Mouse (Mus musculus) midbrain, embryonic 12.5 days (tissue): ENCODE measurements around the gene Prr9. TPM values are rescaled to one million over a fixed set of nuclear protein-coding genes. Genes with fewer than 3 reads are reported as not detected.
A peak's percentile ranks its signal among the peaks of the same experiment; 100 is the strongest.

Experiments used
- ATAC-seq: fragments of 200-750 bp; cut with Nextera tagmentation; 2 replicates; pipeline ENCODE4 v1.8.0; 2017; ENCODE audit warnings: low read depth, moderate TSS enrichment, moderate library complexity; ENCODE audit not compliant: low FRiP score
- H3K27ac ChIP-seq: fragments of 300-500 bp; sonication (generic); replicated peaks from 2 replicates; pipeline ENCODE4 v1.5.1; 2016; ENCODE audit warnings: mild to moderate bottlenecking
- H3K27me3 ChIP-seq: fragments of 300-500 bp; sonication (generic); 2 replicates; pipeline ENCODE4 v1.6.1; 2016; ENCODE audit warnings: mild to moderate bottlenecking
- H3K36me3 ChIP-seq: fragments of 300-500 bp; sonication (generic); 2 replicates; pipeline ENCODE4 v1.6.1; 2016
- H3K4me1 ChIP-seq: fragments of 300-500 bp; sonication (generic); 2 replicates; pipeline ENCODE4 v1.6.1; 2016
- H3K4me2 ChIP-seq: fragments of 300-500 bp; sonication (generic); replicated peaks from 2 replicates; pipeline ENCODE4 v1.6.1; 2016; ENCODE audit warnings: mild to moderate bottlenecking, moderate library complexity
- H3K4me3 ChIP-seq: fragments of 300-500 bp; sonication (generic); 2 replicates; pipeline ENCODE4 v1.5.1; 2016; ENCODE audit warnings: mild to moderate bottlenecking
- H3K9ac ChIP-seq: fragments of 300-500 bp; sonication (generic); replicated peaks from 2 replicates; pipeline ENCODE4 v1.6.1; 2016; ENCODE audit warnings: mild to moderate bottlenecking, moderate library complexity
- H3K9me3 ChIP-seq: fragments of 300-500 bp; sonication (generic); 2 replicates; pipeline ENCODE4 v1.6.1; 2016; ENCODE audit warnings: mild to moderate bottlenecking
- WGBS: fragments of 180-500 bp; shearing (Covaris S2); methylation state at CpG from one replicate; pipeline ENCODE4 v1.1.7; 2016; 5-methylcytosine and 5-hydroxymethylcytosine counted together
- polyA plus RNA-seq: library from polyadenylated mRNA; unstranded; fragments of >200 nt; fragmentation: Nextera tagmentation; extraction: Ambion mirVana; gene quantifications from 2 replicates; pipeline ENCODE4 v1.2.1, GENCODE M21; 2016

Gene Prr9
- polyA plus RNA-seq: not detected in 2 replicates

DNA sequence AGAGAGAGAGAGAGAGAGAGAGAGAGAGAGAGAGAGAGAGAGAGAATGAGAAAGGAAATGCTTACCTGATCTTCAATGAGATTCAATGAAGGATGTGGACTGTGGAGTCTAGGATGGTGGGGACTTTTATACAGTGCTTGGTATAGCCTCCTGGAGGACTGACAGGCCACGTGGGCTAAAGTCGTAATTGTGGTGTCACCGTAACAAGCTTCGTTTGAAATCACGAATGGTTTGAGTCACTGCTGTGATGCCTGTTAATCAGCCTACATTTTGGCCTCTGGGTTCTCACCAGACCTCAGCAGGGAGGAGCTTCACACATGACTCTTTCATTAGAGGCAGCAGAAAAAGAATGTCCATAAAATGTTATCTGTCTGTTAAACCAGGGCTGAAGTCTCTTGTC is at the start of gene Prr9:
Prr9 (minus strand) TSS at position 101 of the 400 bp plus-strand sequence.
- Histone ChIP-seq H3K4me1 (no peaks in the 10 kb centered on the region), H3K4me2 (no peak within 1 kb of the TSS), H3K9ac (no peak within 1 kb of the TSS), H3K36me3 (no peaks in the 10 kb centered on the region), H3K4me3 (no peak within 1 kb of the TSS), H3K9me3 (no peaks in the 10 kb centered on the region), H3K27me3 (no peaks in the 10 kb centered on the region), H3K27ac (no peak within 1 kb of the TSS)
- no peak for ATAC-seq
- WGBS: 86% methylated on average over 5 of the region's 5 CpGs

DNA sequence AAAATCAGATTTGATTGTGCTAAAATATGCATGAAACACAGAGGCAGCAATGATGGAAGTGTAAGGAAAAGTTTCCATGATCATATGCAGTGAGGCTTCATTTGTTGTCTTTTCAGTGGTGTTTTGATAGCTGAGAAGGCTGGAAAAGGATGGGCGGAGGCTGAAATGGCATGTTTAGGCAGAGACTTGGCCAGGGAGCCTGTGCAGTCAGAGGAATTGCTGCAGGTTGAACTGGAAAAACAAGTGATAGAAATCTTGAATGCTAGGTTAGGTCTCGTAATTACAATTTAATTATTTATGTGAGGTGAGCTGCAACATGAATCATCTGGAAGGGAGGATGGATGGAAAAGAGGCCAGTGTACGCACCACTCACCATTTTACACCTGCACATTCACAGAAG is 46.1 kb upstream of the Prr9 start:
- no peaks in the 10 kb centered on the region for H3K9me3 ChIP-seq
- no peaks in the 10 kb centered on the region for H3K36me3 ChIP-seq
- WGBS: 94% methylated on average over 3 of the region's 3 CpGs
- no peak for ATAC-seq
- H3K4me2 ChIP-seq: no peak overlapping the region
- H3K9ac ChIP-seq: no peak overlapping the region
- no peak overlapping the region for H3K27ac ChIP-seq
- no peaks in the 10 kb centered on the region for H3K27me3 ChIP-seq
- no peak overlapping the region for H3K4me3 ChIP-seq
- H3K4me1 ChIP-seq: no peaks in the 10 kb centered on the region

DNA sequence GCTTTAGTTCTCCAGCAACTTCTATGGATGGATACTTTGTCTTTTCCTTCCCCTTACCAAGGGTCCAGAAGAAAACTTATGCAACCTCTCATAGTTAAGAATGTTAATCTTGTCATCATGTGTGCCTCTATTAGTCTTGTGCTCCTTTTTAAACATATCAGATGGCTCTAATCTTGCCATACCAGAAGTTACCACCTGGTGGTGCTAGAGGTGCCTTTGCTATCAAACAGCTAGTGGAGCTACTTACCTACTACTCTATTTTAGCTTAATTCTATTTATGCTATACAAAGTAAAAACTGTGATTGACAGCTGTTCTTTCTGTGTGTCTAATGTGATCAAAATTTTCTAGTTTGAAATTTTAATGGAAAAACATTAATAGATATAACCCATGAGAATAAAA is 29.6 kb upstream of the Prr9 start:
- H3K4me1 ChIP-seq: no peaks in the 10 kb centered on the region
- H3K9me3 ChIP-seq: no peaks in the 10 kb centered on the region
- H3K36me3 ChIP-seq: no peaks in the 10 kb centered on the region
- H3K4me2 ChIP-seq: no peak overlapping the region
- no peaks in the 10 kb centered on the region for H3K27me3 ChIP-seq
- no peak overlapping the region for H3K27ac ChIP-seq
- no peak for ATAC-seq
- H3K9ac ChIP-seq: no peak overlapping the region
- no peak overlapping the region for H3K4me3 ChIP-seq

DNA sequence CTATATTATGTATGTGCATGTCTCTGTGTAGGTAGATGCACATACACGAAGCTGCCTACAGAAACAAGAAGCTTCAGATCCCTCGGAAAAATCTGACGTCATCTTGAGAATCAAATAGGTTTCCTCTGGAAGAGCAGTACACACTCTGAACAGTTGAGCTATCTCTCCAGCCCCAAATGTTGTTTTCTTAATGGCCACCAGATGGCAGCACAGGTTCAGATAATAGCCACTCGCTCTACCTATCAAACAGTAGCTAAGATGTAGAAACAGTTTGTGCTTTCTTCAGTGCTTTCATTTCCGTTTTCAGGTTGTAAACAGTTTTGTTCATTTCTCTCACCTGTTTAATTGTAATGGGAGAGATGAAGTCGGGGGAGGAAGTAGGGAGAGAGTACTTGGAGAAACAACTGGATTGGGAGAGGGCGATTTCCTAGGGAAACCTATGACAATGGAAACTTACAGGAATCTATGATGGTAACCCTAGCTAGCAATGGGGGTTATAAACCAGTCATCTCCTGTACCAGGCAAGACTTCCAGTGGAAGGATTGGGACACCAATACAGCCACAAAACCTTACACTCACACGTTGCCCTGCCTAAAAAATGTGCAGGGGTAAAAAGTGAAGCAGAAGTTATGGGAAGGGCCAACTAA is 27.0 kb upstream of the Prr9 start:
- H3K4me3 ChIP-seq: no peak overlapping the region
- H3K9me3 ChIP-seq: no peaks in the 10 kb centered on the region
- H3K27me3 ChIP-seq: no peaks in the 10 kb centered on the region
- ATAC-seq: peak; percentile 84
- H3K36me3 ChIP-seq: no peaks in the 10 kb centered on the region
- no peak overlapping the region for H3K9ac ChIP-seq
- H3K27ac ChIP-seq: no peak overlapping the region
- H3K4me2 ChIP-seq: no peak overlapping the region
- no peaks in the 10 kb centered on the region for H3K4me1 ChIP-seq
- 29% methylated on average over 8 of the region's 8 CpGs for WGBS

DNA sequence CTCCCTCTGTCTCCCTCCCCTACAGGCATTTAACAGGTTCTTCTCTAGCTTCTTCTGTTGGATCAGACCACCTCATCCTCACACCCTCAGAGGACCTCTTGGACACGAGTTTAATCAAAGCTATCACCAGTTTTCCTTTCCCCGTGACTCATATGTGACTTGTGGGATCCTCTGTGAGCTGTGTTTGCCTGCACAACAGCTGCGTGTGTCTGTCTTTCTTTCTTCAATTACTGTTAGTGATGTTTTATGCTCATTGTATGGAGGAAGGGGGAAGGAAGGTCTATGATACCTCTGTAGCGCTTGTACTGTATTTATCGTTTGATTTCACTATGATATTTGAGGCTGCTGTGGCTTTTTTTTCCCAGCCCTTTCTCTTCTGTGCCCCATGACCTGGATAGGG is 24.2 kb upstream of the Prr9 start:
- H3K9me3 ChIP-seq: no peaks in the 10 kb centered on the region
- H3K4me3 ChIP-seq: no peak overlapping the region
- H3K4me2 ChIP-seq: no peak overlapping the region
- no peak overlapping the region for H3K27ac ChIP-seq
- 85% methylated on average over 5 of the region's 5 CpGs for WGBS
- no peaks in the 10 kb centered on the region for H3K36me3 ChIP-seq
- H3K27me3 ChIP-seq: no peaks in the 10 kb centered on the region
- ATAC-seq: no peak
- H3K4me1 ChIP-seq: no peaks in the 10 kb centered on the region
- H3K9ac ChIP-seq: no peak overlapping the region

DNA sequence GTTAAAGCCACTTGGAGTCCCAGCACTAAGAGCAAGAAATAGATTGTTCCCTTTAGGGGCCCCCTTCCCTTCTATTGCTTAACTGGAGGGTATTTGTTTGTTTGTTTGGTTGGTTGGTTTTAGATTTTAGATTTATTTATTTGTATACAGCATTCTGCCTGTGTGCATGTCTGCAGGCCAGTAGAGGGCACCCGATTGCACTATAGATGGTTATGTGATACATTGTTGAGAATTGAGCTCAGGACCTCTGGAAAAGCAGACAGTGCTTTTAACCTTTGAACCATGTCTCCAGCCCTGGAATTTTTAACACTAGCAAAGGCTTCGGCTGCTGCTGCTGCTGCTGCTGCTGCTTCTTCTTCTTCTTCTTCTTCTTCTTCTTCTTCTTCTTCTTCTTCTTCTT is 23.7 kb upstream of the Prr9 start:
- ATAC-seq: no peak
- 57% methylated on average over 2 of the region's 2 CpGs for WGBS

DNA sequence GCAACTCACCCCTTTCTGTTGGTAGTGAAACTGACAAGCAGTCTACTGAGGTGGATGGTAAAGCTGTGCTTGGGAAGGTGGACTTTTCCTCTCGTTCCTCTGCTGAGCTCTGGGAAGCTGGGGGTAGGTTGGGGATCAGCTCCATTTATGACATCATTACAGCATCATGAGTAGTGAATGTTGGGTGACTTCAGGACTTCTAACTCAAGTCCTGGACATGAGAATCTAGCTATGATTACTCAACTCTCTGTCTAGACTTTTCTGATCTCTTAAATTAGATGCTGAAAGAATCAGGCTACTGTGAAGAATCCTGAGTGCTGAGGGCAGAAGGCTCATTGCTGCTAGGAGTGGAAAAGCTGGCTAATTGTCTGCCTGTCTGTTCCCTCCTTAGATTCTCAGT is 18.9 kb upstream of the Prr9 start, which contains the start of gene Lelp1:
Lelp1 (minus strand) TSS at position 101 of the 400 bp plus-strand sequence.
- H3K27ac ChIP-seq: no peak within 1 kb of the TSS
- no peak for ATAC-seq
- no peaks in the 10 kb centered on the region for H3K36me3 ChIP-seq
- no peak within 1 kb of the TSS for H3K4me3 ChIP-seq
- WGBS: 64% methylated on average over 1 of the region's 1 CpGs
- no peak within 1 kb of the TSS for H3K9ac ChIP-seq
- H3K4me1 ChIP-seq: no peaks in the 10 kb centered on the region
- H3K9me3 ChIP-seq: no peaks in the 10 kb centered on the region
- H3K27me3 ChIP-seq: no peaks in the 10 kb centered on the region
- H3K4me2 ChIP-seq: no peak within 1 kb of the TSS

More for the DNA sequence above, 23.7 kb upstream of the Prr9 start:
- H3K4me2 ChIP-seq: no peak overlapping the region
- H3K9me3 ChIP-seq: no peaks in the 10 kb centered on the region
- no peaks in the 10 kb centered on the region for H3K27me3 ChIP-seq
- no peaks in the 10 kb centered on the region for H3K36me3 ChIP-seq
- no peak overlapping the region for H3K4me3 ChIP-seq
- H3K27ac ChIP-seq: no peak overlapping the region
- no peak overlapping the region for H3K9ac ChIP-seq
- no peaks in the 10 kb centered on the region for H3K4me1 ChIP-seq

DNA sequence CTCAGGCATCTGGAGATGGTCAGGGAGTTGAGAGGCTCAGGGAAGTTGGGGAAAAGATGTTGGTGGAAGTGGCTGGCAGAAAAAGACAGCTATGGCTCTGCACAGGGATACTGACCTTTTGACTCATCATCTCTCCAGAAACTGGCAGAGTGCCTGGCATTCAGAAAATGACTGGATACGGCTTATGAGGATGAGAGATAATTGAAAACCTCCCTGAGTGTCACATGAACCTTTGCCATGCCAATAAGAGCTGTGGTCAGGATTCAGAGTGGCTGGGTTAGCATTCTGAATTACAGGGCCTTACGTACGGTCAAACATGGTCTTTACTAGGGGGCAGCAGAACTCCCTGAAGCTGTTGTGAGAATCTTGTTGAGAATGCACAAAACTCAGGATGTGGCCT is 2.8 kb downstream of the Prr9 start:
- H3K9ac ChIP-seq: no peak overlapping the region
- 90% methylated on average over 3 of the region's 3 CpGs for WGBS
- no peak overlapping the region for H3K4me3 ChIP-seq
- no peak for ATAC-seq
- H3K27ac ChIP-seq: no peak overlapping the region
- H3K4me1 ChIP-seq: no peaks in the 10 kb centered on the region
- H3K9me3 ChIP-seq: no peaks in the 10 kb centered on the region
- H3K36me3 ChIP-seq: no peaks in the 10 kb centered on the region
- H3K4me2 ChIP-seq: no peak overlapping the region
- no peaks in the 10 kb centered on the region for H3K27me3 ChIP-seq

DNA sequence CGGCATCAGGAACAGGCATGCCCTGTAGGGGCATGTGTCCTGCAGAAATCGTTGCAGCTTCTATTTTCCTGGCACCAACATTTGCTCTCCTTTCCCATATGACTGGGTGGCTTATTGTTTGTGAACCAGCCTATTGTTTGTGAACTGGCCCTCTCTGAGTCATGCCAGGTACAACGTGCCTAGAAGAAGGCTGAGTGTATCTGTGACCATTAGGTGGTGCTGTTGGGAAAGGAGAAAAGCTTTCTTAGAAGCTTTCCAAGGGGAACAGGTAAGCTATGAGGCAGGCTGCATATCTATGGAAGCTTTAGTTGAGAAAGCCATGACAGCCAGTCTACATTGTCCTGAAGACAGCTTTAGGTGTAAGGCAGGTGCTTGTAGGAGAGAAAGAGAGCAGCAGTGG is 5.8 kb downstream of the Prr9 start:
- no peak overlapping the region for H3K4me3 ChIP-seq
- ATAC-seq: no peak; the same call in 1 of the 2 replicates
- H3K27ac ChIP-seq: no peak overlapping the region
- no peak overlapping the region for H3K4me2 ChIP-seq
- WGBS: 36% methylated on average over 3 of the region's 3 CpGs
- H3K4me1 ChIP-seq: no peaks in the 10 kb centered on the region
- H3K9ac ChIP-seq: no peak overlapping the region
- H3K36me3 ChIP-seq: no peaks in the 10 kb centered on the region
- no peaks in the 10 kb centered on the region for H3K9me3 ChIP-seq
- no peaks in the 10 kb centered on the region for H3K27me3 ChIP-seq

DNA sequence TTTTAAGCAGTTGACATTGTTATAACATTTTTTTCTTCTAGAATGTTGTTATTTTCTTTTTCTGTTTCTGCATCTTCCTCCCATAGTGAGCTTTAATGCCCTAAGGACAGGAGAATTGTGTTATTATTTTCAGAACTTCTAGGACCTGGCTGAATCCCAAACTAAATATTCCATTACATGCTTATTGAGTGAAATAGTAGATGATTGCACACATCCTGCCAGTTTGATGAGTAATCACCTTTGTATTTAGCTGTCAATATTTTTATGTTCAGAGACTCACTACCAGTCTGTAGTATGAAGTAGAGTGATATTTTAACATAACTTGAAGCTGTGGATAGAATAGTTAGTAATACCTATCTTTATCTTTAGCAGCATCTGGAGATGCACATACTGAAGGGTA is 12.2 kb downstream of the Prr9 start:
- ATAC-seq: no peak

DNA sequence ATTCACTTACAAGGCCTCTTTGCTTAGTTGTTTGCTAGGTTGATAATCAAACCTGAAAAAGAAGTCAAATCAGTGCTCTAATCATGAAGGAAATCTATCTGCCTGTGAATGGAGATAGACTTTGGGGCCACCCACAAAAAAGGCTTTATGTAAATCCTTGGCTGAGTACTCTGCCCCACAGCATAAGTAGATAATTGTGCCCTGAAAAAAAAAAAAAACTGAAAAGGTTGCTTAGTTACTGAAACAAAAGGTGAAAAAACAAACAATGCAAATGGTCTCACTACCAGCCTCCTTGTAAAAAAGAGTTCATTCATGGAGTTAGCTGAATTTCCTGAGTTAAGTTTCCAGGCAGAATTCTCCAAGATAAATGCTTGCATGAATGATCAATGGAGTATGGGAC is 13.0 kb downstream of the Prr9 start:
- H3K4me2 ChIP-seq: no peak overlapping the region
- no peak overlapping the region for H3K9ac ChIP-seq
- H3K27me3 ChIP-seq: no peaks in the 10 kb centered on the region
- H3K4me3 ChIP-seq: no peak overlapping the region
- H3K36me3 ChIP-seq: no peaks in the 10 kb centered on the region
- H3K9me3 ChIP-seq: no peaks in the 10 kb centered on the region
- peaks cover 2% of the 10 kb centered on the region; the same call in 1 of the 2 replicates for H3K4me1 ChIP-seq
- ATAC-seq: peak; percentile 30; the same call in 1 of the 2 replicates
- H3K27ac ChIP-seq: no peak overlapping the region

More for the DNA sequence above, 12.2 kb downstream of the Prr9 start:
- H3K9me3 ChIP-seq: no peaks in the 10 kb centered on the region
- no peaks in the 10 kb centered on the region for H3K27me3 ChIP-seq
- H3K4me3 ChIP-seq: no peak overlapping the region
- H3K27ac ChIP-seq: no peak overlapping the region
- no peaks in the 10 kb centered on the region for H3K36me3 ChIP-seq
- H3K9ac ChIP-seq: no peak overlapping the region
- H3K4me1 ChIP-seq: peaks cover 2% of the 10 kb centered on the region; the same call in 1 of the 2 replicates
- H3K4me2 ChIP-seq: no peak overlapping the region

DNA sequence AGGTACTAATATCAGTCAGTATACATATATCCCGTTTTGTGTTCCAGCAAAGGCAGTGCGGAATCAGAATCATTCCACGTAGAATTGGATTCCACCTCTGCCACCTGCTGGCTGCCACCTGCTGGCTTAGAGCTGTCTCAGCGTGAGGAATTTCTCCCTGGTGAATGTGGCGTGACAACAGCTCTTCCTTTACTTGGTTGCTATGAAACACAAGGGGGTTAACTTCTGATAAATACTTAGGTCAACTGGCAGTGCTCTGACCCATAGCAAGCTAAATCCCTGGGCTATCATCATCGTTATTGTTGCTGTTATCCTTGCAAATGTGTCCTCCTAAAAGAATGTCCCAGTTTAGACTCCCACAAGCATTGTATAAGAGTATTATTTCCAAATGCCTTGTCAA is 17.2 kb downstream of the Prr9 start:
- ATAC-seq: no peak
- WGBS: 3% methylated on average over 6 of the region's 6 CpGs

DNA sequence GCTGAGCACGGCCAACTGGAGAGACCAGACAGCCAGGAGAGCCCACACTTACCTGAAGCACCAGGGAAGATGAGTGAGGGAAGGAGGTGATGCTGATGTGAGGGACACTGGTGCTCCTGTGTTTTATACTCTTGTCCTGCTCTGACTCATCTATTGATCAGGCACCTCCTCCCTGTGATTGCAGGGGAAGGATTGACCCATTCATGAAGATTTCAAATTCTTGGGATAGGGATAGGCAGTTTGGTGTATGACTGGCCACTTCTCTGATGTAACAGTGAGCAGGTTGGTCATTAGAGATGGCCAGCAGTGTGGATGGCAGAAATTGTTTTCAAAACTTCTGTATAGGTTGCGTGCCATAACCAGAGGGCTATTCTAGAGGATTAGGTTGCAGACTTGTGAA is 40.7 kb downstream of the Prr9 start, which contains the start of gene Lor:
Lor (minus strand) TSS at position 101 of the 400 bp plus-strand sequence.
- Histone ChIP-seq H3K9ac (no peak within 1 kb of the TSS), H3K4me2 (peak within 1 kb of the TSS; percentile 92), H3K36me3 (no peaks in the 10 kb centered on the region), H3K27me3 (peaks cover 34% of the 10 kb centered on the region), H3K4me1 (peaks cover 6% of the 10 kb centered on the region; the same call in 1 of the 2 replicates), H3K27ac (peak within 1 kb of the TSS; percentile 91; the same call in 1 of the 2 replicates), H3K9me3 (no peaks in the 10 kb centered on the region), H3K4me3 (peak within 1 kb of the TSS; percentile 79)
- WGBS: 87% methylated on average over 2 of the region's 2 CpGs
- no peak for ATAC-seq

More for the DNA sequence above, 17.2 kb downstream of the Prr9 start:
- H3K4me1 ChIP-seq: peaks cover 2% of the 10 kb centered on the region; the same call in 1 of the 2 replicates
- no peak overlapping the region for H3K4me3 ChIP-seq
- H3K9ac ChIP-seq: no peak overlapping the region
- H3K27me3 ChIP-seq: no peaks in the 10 kb centered on the region
- no peak overlapping the region for H3K27ac ChIP-seq
- H3K4me2 ChIP-seq: no peak overlapping the region
- H3K9me3 ChIP-seq: no peaks in the 10 kb centered on the region
- no peaks in the 10 kb centered on the region for H3K36me3 ChIP-seq
